In genomic region chr2:128747433-128748028, GRCm38 (mm10) we compare ENCODE assay signal across 10 mouse cellular contexts. TPM values are rescaled to one million over a fixed set of nuclear protein-coding genes. Genes with fewer than 3 reads are reported as not detected.
A peak's percentile ranks its signal among the peaks of the same experiment; 100 is the strongest.
DNase-seq lines count a peak whose midpoint lies in the region; ATAC-seq and TF ChIP-seq lines count a peak whose summit lies in the region.
"Had no signal": no experiment of that assay in that cellular context is flagged by ENCODE, and none has a peak within 500 bp of the region (broad histone marks: within the 10 kb centered on the region; RNA-seq: fewer than 3 reads in every experiment).

No protein-coding gene starts in this region.

- DNase-seq in embryonic facial prominence, embryonic 10.5 days (ENCODE audit: low spot score) = no peak
- DNase-seq in midbrain, embryonic 11.5 days (ENCODE audit: low spot score, missing footprints) = peak; percentile 61
- no peak for DNase-seq in thymus, postnatal 36 days
- no peak for DNase-seq in MN1 (ENCODE audit: low spot score)
- DNase-seq: liver, embryonic 13.5 days; right cerebral cortex, postnatal 4 days had no signal

- H3K9me3 ChIP-seq in embryonic facial prominence, embryonic 12.5 days = no peaks in the 10 kb centered on the region
- no peaks in the 10 kb centered on the region for H3K9me3 ChIP-seq in embryonic facial prominence, embryonic 10.5 days
- H3K9me3 ChIP-seq in midbrain, embryonic 11.5 days (ENCODE audit: control insufficient read depth, low read length) = no peaks in the 10 kb centered on the region
- no peaks in the 10 kb centered on the region for H3K9me3 ChIP-seq in midbrain, embryonic 15.5 days
- H3K9me3 ChIP-seq in intestine, postnatal 0 days (ENCODE audit: control insufficient read depth) = no peaks in the 10 kb centered on the region
- H3K9me3 ChIP-seq in stomach, embryonic 14.5 days (ENCODE audit: control insufficient read depth, low read depth, low read length) = no peaks in the 10 kb centered on the region
- H3K9me3 ChIP-seq: liver, embryonic 13.5 days had no signal

- peaks cover 43% of the 10 kb centered on the region for H3K4me1 ChIP-seq in embryonic facial prominence, embryonic 12.5 days
- peaks cover 52% of the 10 kb centered on the region for H3K4me1 ChIP-seq in embryonic facial prominence, embryonic 10.5 days
- no peaks in the 10 kb centered on the region for H3K4me1 ChIP-seq in midbrain, embryonic 11.5 days (ENCODE audit: control insufficient read depth, insufficient read depth, low read length)
- H3K4me1 ChIP-seq in midbrain, embryonic 15.5 days = no peaks in the 10 kb centered on the region
- 0 out of 2 replicates have a peak, but pooled peaks cover 14% of the 10 kb centered on the region for H3K4me1 ChIP-seq in intestine, postnatal 0 days (replicated peaks; ENCODE audit: control insufficient read depth, insufficient read depth, low read length)
- H3K4me1 ChIP-seq in stomach, embryonic 14.5 days (ENCODE audit: control insufficient read depth, insufficient read depth, low read length) = peaks cover 13% of the 10 kb centered on the region
- H3K4me1 ChIP-seq: liver, embryonic 13.5 days had no signal

- no peak overlapping the region for H3K4me2 ChIP-seq in embryonic facial prominence, embryonic 12.5 days (replicated peaks)
- no peak overlapping the region for H3K4me2 ChIP-seq in midbrain, embryonic 11.5 days
- H3K4me2 ChIP-seq in midbrain, embryonic 15.5 days = no peak overlapping the region
- no peak overlapping the region; the same call in 1 of the 2 replicates for H3K4me2 ChIP-seq in intestine, postnatal 0 days (replicated peaks; ENCODE audit: low read depth)
- H3K4me2 ChIP-seq in stomach, embryonic 14.5 days (replicated peaks; ENCODE audit: low read depth, low read length) = no peak overlapping the region
- H3K4me2 ChIP-seq: liver, embryonic 13.5 days had no signal

- 64% methylated on average over 8 of the region's 8 CpGs for WGBS in embryonic facial prominence, embryonic 12.5 days
- WGBS in embryonic facial prominence, embryonic 10.5 days = 76% methylated on average over 8 of the region's 8 CpGs
- WGBS in midbrain, embryonic 11.5 days = 83% methylated on average over 8 of the region's 8 CpGs
- 82% methylated on average over 8 of the region's 8 CpGs for WGBS in midbrain, embryonic 15.5 days
- WGBS in intestine, postnatal 0 days = 53% methylated on average over 8 of the region's 8 CpGs
- WGBS in stomach, embryonic 14.5 days = 65% methylated on average over 8 of the region's 8 CpGs

- H3K4me3 ChIP-seq in embryonic facial prominence, embryonic 12.5 days = no peak overlapping the region
- H3K4me3 ChIP-seq in embryonic facial prominence, embryonic 10.5 days = no peak overlapping the region
- H3K4me3 ChIP-seq in midbrain, embryonic 11.5 days (ENCODE audit: low read depth, low read length) = no peak overlapping the region
- no peak overlapping the region for H3K4me3 ChIP-seq in midbrain, embryonic 15.5 days
- no peak overlapping the region for H3K4me3 ChIP-seq in intestine, postnatal 0 days (ENCODE audit: low read depth, low read length)
- no peak overlapping the region for H3K4me3 ChIP-seq in stomach, embryonic 14.5 days (ENCODE audit: low read depth, low read length)
- H3K4me3 ChIP-seq: liver, embryonic 13.5 days had no signal

- H3K9ac ChIP-seq in embryonic facial prominence, embryonic 12.5 days = no peak overlapping the region
- H3K9ac ChIP-seq in midbrain, embryonic 11.5 days (ENCODE audit: low read length) = no peak overlapping the region
- H3K9ac ChIP-seq in midbrain, embryonic 15.5 days = no peak overlapping the region
- H3K9ac ChIP-seq in intestine, postnatal 0 days (ENCODE audit: low read depth, low read length) = no peak overlapping the region
- H3K9ac ChIP-seq in stomach, embryonic 14.5 days (replicated peaks; ENCODE audit: low read depth, low read length) = no peak overlapping the region
- H3K9ac ChIP-seq: liver, embryonic 13.5 days had no signal

- no peak for TF ChIP-seq CTCF in intestine, postnatal 0 days (IDR thresholded peaks at IDR 0.05; ENCODE audit: low read depth)

- H3K36me3 ChIP-seq in embryonic facial prominence, embryonic 12.5 days = peaks cover 19% of the 10 kb centered on the region
- peaks cover 38% of the 10 kb centered on the region for H3K36me3 ChIP-seq in embryonic facial prominence, embryonic 10.5 days (replicated peaks)
- H3K36me3 ChIP-seq in midbrain, embryonic 11.5 days (ENCODE audit: control insufficient read depth, insufficient read depth, low read length) = no peaks in the 10 kb centered on the region
- no peaks in the 10 kb centered on the region for H3K36me3 ChIP-seq in midbrain, embryonic 15.5 days (replicated peaks)
- H3K36me3 ChIP-seq in intestine, postnatal 0 days (ENCODE audit: control insufficient read depth, insufficient read depth) = peaks cover 28% of the 10 kb centered on the region
- 0 out of 2 replicates have a peak, but pooled peaks cover 2% of the 10 kb centered on the region for H3K36me3 ChIP-seq in stomach, embryonic 14.5 days (ENCODE audit: control insufficient read depth, insufficient read depth, low read length)
- H3K36me3 ChIP-seq: liver, embryonic 13.5 days had no signal

- no peak for ATAC-seq in embryonic facial prominence, embryonic 12.5 days (ENCODE audit: insufficient number of reproducible peaks, insufficient read depth, low FRiP score, low TSS enrichment)
- no peak for ATAC-seq in midbrain, embryonic 11.5 days (ENCODE audit: low FRiP score)
- no peak for ATAC-seq in midbrain, embryonic 15.5 days (replicated peaks)
- ATAC-seq in intestine, postnatal 0 days = no peak
- no peak for ATAC-seq in stomach, embryonic 14.5 days (ENCODE audit: insufficient number of reproducible peaks, insufficient read depth, low FRiP score, low read depth)

- H3K27ac ChIP-seq in embryonic facial prominence, embryonic 12.5 days = peak overlapping the region; percentile 73; the same call in 1 of the 2 replicates
- H3K27ac ChIP-seq in embryonic facial prominence, embryonic 10.5 days (replicated peaks) = no peak overlapping the region
- no peak overlapping the region for H3K27ac ChIP-seq in midbrain, embryonic 11.5 days (ENCODE audit: low read depth, low read length)
- no peak overlapping the region for H3K27ac ChIP-seq in midbrain, embryonic 15.5 days
- H3K27ac ChIP-seq in intestine, postnatal 0 days (ENCODE audit: low read depth, low read length) = peak overlapping the region; percentile 74
- H3K27ac ChIP-seq in stomach, embryonic 14.5 days (ENCODE audit: low read length) = peak overlapping the region; percentile 44; the same call in 1 of the 2 replicates
- H3K27ac ChIP-seq: liver, embryonic 13.5 days had no signal

- no peaks in the 10 kb centered on the region for H3K27me3 ChIP-seq in embryonic facial prominence, embryonic 12.5 days
- H3K27me3 ChIP-seq in embryonic facial prominence, embryonic 10.5 days (replicated peaks; ENCODE audit: low read depth, poor library complexity, severe bottlenecking) = no peaks in the 10 kb centered on the region
- no peaks in the 10 kb centered on the region for H3K27me3 ChIP-seq in midbrain, embryonic 11.5 days (ENCODE audit: control insufficient read depth, insufficient read depth, low read length)
- no peaks in the 10 kb centered on the region for H3K27me3 ChIP-seq in midbrain, embryonic 15.5 days (replicated peaks)
- no peaks in the 10 kb centered on the region for H3K27me3 ChIP-seq in intestine, postnatal 0 days (replicated peaks; ENCODE audit: control insufficient read depth, insufficient read depth, low read length)
- H3K27me3 ChIP-seq in stomach, embryonic 14.5 days (ENCODE audit: control insufficient read depth, insufficient read depth, low read length) = no peaks in the 10 kb centered on the region
- H3K27me3 ChIP-seq: liver, embryonic 13.5 days had no signal

RNA-seq across cellular contexts. Expression of gene Mertk, which starts 48.8 kb away (rescaled TPM):
- 14.0 and 15.0 TPM in 2 replicates for polyA plus RNA-seq in embryonic facial prominence, embryonic 12.5 days (2016; fragmentation: Nextera tagmentation; extraction: Ambion mirVana)
- polyA plus RNA-seq in embryonic facial prominence, embryonic 10.5 days (2016; fragmentation: Nextera tagmentation; extraction: Ambion mirVana) = 9.3 and 12.2 TPM in 2 replicates
- polyA plus RNA-seq in midbrain, embryonic 11.5 days (2014; fragmentation: Nextera tagmentation; extraction: Ambion mirVana) = 3.0 and 4.3 TPM in 2 replicates
- 1.5 and 1.8 TPM in 2 replicates for polyA plus RNA-seq in midbrain, embryonic 15.5 days (2015; fragmentation: Nextera tagmentation; extraction: Ambion mirVana)
- 16.2 and 16.8 TPM in 2 replicates for polyA plus RNA-seq in intestine, postnatal 0 days (2015; fragmentation: Nextera tagmentation; extraction: Ambion mirVana)
- polyA plus RNA-seq in stomach, embryonic 14.5 days (2014; fragmentation: Nextera tagmentation; extraction: Ambion mirVana) = 5.4 and 6.1 TPM in 2 replicates

Comparison
In these comparisons a context has a peak if more than half of its experiments do, and no peak if none do; other contexts are left out.
1. H3K27ac ChIP-seq: peak in embryonic facial prominence, embryonic 12.5 days (single experiment), intestine, postnatal 0 days (single experiment) and stomach, embryonic 14.5 days (single experiment); none in embryonic facial prominence, embryonic 10.5 days (single experiment), midbrain, embryonic 11.5 days (single experiment) and midbrain, embryonic 15.5 days (single experiment).